Mouse (Mus musculus) embryonic fibroblast, embryonic 13.5 days (primary cell): ENCODE measurements at regions not wholly inside any gene's neighbourhood (a gene's known extent, or its start where the extent isn't known, plus 50 kb on each side); places are given as distances from the start of the nearest gene placed in this dataset.

Source experiments
- CTCF ChIP-seq: IDR thresholded peaks from 2 replicates; pipeline ENCODE4 v1.5.1; 2011; ENCODE audit warnings: mild to moderate bottlenecking, control low read depth, low read length, moderate library complexity, borderline replicate concordance; ENCODE audit not compliant: insufficient read depth
- POLR2A ChIP-seq: IDR thresholded peaks from 2 replicates; pipeline ENCODE4 v1.6.1; 2011; ENCODE audit warnings: low read depth, mild to moderate bottlenecking, control low read depth, low read length, moderate library complexity

- TF ChIP-seq CTCF (no peak), POLR2A (no peak)
Measured at GRCm38 (mm10) chr12:13066604-13067181, 125.0 kb upstream of the Mycn start.
